Mouse (Mus musculus) heart, adult 9 months (tissue): ENCODE data around the gene Myo5c.

Experiments
- DNase-seq, 2 experiments: peaks; one replicate each; pipeline ENCODE4 v3.0.0; 2022; ENCODE audit warnings: low spot score in 2 of 2

The Myo5c gene

DNA sequence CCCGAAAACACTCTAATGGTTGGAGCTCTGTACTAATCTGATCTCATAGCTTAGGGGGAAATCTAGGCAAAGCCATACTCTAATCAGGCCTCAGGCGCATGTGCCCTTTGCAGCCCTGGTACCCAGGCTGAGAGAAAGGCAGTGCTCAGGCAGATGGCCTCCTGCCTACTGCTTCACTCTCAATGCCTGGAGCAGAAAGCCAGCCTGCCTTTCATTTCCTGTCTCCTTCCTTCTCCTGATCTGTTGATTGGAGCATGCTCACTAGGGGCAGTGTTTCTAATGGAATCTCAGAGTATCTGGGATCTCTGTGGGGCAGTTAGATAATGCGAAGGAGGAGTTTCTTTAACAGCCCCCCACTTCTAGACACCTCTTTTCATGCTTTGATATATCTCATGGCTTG is 87.5 kb downstream of the Myo5c start:
- DNase-seq = no peak

DNA sequence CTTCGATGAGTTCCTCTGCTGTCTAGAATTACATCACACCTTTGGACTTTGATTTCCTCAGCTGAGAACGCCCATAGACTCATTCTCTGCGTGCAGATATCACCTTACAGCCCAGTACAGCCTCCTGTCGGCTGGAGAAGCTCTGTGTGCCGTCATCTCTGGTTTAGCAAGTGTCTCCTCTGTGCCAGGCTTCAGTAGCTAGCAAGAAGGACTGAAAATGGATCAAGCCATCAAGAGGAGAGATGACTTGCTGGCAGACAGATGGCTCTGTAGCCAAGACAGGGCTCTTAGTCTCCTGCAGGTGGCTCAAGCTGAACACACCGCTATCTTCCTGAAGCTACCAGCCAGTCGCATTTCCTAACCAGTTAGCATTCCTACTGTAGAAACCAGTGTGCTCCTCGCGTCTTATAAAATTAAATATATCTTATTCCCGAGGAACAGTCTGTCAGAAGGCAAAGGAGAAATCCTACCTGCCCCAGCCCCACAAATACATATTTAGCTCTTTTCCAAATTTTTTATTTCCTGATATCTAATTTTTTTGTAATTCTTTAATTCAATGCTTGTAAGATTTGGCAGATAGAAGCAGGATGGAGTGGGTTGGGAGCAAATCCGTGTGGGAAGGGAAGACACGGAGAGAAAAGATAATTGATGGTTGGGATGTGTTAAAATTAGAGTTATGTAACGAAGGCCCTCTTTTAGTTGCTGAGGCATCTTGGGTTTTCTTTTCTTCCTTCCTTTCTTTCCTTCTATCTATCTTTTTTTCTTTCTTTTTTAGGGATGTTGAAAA is 90.5 kb downstream of the Myo5c start:
- no peak for DNase-seq

DNA sequence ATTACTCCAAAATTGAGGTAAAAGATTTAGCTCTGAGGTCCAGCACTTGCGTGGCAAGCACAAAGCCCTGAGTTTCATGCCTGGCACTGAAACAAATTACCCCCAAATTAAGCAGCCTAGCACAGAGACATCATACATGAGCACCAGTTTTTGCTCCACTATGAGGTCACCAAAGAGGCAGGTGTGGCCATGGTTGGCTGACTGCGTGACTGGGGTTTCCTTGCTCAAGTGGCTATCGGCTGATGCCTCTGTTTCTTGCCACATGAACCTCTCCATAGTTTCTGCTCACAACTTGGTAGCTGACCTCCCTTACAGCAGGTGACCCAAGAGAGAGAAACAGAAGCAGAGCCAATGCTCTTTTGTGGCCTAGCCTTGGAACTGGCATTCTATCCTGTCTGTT is 96.2 kb downstream of the Myo5c start:
- no peak for DNase-seq

DNA sequence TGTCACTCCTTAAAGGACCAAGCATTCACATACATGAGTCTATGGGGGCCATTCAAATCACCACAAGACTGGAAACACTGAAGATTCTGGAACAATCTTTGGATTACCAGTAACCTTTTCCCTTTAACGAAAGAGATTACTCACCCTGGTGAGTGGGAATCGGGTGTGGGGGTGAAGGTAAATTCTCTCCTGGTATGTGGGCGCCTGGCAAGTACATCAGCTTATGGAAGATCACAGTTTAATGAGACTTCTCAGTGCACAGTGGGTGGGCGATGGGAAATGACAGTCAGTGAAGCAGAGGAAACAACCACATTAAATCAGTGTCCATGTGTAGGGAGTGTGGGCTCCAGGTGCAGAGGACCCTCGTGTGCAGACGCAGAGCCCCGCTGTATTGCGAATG is 99.0 kb downstream of the Myo5c start:
- DNase-seq = no peak

DNA sequence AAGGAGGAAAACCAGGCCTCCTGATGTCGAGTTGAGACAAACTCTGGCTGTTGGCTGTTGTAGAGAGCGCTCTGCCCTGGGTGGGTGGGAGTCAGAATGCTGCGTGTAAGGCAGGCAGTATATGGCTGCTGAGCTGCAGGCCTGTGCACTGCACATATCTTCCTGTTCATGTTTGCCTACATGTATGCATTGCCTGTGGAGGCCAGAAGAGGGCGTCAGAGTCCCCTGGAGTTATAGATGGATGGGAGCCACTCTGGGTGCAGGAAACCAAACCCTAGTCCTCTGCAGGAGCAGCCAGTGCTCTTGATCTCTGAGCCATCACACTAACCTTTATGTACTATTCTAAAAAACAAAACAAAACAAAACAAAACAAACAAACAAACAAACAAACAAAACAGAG is 102.6 kb downstream of the Myo5c start:
- DNase-seq = no peak

DNA sequence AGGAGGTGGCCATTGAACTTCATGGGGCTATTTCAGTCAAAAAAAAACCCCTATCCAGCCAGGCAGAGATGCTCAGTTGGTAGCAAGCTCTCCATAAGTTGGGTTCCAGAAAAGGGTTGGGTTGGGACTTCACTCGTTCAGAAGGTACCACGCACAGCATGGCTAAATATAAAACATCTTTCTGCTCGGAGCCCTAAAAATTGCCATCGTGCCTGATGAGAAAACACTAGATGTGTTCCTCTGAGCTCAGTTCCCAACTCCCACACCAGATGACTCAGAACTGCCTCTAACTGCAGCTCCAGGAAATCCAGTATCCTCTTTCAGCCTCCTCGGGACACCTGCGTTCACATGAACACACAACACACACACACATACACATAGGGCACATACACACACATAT is 106.2 kb downstream of the Myo5c start:
- DNase-seq = no peak

DNA sequence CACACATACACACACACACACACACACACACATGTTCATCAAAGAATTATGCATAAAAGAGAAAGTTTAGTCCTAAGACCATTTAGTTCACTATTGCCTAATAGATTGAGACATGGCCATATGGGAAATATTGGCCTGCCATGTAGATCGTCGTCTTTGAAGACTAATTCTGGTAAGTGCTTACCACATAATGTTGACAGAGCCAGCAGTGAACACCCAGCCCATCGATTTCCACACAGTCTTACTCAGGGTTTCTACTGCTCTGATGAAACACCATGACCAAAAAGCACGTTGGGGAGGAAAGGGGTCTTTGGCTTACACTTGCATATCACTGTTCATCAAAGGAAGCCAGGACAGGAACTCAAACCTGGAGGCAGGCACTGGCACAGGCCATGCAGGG is 110.6 kb downstream of the Myo5c start:
- DNase-seq = no peak

DNA sequence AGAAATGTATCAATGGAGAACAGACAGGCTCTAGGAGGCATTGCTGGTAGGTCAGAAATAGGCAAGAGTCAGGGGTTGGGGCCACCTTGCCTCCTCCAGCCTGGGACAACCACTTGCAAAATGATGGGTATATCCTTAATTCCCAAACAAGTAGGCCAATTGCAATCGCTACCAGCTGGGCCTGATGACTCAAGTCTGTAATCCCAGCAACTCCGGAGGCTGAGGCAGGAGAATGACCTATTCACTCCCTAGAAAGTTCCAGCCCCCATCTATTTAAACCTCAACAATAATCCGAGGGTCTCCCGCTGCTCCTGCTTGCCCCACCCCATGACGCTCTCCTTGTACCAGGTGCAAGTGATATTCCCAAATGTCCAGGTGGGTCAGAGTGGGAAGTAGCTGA is 115.6 kb downstream of the Myo5c start, which contains the start of gene Bcl2l10:
Gene Bcl2l10, plus strand, starts transcription at position 301 of the 400 bp plus-strand sequence.
- DNase-seq = no peak

DNA sequence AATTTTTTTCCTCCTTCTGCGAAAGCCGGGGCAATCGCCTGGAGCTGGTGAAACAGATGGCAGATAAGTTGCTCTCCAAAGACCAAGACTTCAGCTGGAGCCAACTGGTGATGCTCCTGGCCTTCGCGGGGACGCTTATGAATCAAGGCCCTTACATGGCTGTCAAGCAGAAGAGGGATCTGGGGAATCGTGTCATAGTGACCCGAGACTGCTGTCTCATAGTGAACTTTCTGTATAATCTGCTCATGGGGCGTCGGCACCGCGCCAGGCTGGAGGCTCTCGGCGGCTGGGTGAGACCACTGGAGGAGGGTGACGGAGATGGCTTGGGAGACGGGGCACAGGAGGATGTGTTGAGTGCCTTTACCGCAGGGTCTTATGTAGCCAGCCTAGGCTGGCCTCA is 116.2 kb downstream of the Myo5c start:
- DNase-seq = no peak

DNA sequence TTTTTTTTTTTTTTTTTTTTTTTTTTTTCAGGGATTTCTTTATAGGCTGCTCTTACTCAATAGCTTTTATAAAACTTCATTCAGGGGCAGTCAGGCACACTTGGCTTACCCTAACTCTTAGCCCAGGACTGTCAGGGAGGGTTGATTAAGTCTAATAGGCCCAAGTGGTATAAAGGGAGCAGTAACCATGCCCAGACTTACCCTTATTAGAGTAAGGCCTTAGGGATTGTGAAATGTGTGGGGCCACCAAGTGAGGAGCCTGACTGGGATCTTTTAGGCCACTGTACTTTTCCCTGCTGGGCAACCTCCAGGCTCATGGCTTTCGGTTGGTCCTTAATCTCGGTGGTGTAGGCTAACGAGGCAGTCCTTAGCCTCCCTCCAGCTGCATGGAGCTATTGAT is 116.8 kb downstream of the Myo5c start:
- no peak for DNase-seq

DNA sequence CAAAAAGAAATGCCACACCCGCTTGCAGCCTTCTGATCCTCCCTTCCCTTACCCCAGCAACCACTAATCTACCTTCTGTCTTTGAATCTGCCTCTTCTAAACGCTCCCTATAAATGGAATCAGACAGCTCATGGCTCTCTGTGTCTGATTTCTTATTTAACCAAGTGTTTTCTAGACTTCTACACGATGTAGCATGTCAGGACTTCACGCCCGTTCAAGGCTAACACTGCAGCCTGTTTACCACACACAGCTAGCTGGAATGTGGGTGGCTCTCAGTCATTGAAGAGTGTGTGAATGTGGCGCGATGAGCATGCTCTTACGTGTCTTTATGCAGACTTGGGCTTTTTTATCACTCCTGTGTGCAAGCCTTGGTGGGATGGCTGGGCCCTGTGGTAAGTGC is 121.3 kb downstream of the Myo5c start:
- no peak for DNase-seq
